Mouse (Mus musculus) kidney, adult 10 weeks (tissue): ENCODE results near the gene Krtap19-4. TPM values are rescaled to one million over a fixed set of nuclear protein-coding genes. Genes with fewer than 3 reads are reported as not detected.

Experiments used
- polyA plus RNA-seq: library from polyadenylated mRNA; stranded (reverse); fragments of 350-450 nt; fragmentation: Illumina TruSeq; extraction: RNeasy Lipid Tissue Mini Kit (QIAGEN cat#74804); gene quantifications from one replicate; pipeline ENCODE4 v1.2.3, GENCODE M21; 2014; ENCODE audit warnings: low read depth, low replicate concordance

Krtap19-4 gene
- polyA plus RNA-seq = not detected

DNA sequence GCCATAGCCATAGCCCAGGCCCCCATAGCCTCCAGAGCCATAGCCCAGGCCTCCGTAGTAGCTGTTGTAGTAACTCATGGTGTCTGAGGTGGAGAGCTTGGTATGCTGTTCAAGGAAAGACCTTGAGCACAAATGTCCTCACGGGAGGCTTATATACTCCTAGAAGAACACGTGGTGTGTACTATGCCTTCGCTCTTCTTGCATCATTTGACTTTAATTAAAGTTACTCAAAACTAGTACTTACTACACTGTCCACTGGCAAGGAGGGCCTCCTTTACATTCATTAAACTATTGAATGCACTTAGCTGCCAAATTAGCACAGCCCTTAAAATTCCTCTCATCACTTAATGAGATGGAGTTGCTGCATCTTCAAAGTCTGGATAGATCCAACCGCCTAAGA is at the start of gene Krtap19-4:
Krtap19-4 (minus strand) TSS at position 101 of the 400 bp plus-strand sequence.

DNA sequence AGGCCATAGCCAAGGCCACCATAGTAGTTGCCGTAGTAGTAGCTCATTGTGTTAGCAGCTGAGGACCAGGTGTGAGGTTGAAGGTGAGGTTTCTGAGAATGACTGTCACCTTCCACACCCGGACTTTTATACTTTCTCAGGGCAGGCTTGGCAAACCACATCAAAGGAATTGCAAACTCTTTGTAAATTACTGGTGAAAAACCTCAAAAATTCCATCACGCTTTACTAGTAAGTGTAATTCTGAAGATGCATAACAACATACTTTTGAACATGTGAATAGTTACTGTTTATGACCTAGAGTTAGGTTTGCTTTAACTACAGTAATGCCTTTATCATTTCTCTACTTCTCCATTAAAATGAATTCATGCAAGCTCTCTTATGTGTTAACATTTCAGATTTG is 47.3 kb upstream of the Krtap19-4 start, which contains the start of gene Krtap19-9b:
Krtap19-9b (minus strand) TSS at position 101 of the 400 bp plus-strand sequence.

DNA sequence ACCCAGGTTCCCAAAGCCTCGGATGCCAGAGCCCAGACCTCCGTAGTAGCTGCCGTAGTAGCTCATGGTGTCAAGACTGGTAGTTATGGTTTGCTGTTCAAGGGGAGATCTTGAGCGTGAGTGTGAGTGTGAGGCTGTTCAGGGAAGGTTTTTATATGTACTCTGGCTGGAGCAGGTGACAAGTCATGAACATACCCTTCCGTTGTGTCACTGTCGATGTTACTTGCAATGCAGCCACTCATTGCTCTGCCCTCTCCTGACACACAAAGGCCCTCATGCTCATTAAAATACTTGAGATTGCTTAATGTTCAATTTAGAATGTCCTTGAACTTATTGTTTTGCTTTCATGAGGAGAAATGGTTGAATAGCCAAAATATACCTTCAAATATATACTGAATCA is 11.5 kb upstream of the Krtap19-4 start, which contains the start of gene Krtap19-5:
Krtap19-5 (minus strand) TSS at position 101 of the 400 bp plus-strand sequence.

DNA sequence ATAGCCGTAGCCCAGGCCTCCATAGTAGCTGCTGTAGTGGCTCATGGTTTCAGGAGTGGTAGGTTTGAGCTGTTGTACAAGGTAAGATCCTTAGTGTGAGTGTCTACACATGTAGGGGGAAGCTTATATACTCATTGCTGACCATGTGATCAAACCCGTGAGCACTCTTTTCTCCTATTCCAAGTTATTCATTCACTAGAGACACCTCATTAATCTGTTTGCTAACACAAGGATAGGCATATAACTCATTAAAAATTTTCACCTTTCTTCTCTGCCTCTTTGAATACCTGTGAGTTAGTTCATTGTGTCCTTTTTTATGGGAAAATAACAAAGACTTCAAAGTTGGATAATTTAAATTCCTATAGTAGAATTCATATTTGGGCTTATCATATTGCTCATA is 7.0 kb downstream of the Krtap19-4 start, which contains the start of gene Krtap19-3:
Krtap19-3 (minus strand) TSS at position 101 of the 400 bp plus-strand sequence.

DNA sequence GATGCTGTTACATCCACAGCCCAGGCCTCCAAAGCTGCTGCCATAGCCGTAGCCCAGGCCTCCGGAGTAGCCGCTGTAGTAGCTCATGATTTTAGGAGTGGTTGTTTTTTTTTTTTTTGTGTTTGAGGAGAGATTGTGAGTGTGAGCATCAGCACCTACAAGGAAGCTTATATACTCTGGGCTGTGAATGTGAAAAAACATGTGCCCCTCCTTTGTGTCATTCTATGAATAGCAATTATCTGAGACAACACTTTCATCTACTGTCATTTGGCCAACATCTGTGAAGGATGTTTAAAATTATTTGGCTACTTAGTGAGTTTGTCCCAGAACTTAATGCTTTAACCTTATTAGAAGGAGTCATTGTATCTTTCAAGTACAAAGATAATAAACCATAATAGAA is 10.7 kb downstream of the Krtap19-4 start, which contains the start of gene Krtap19-2:
Krtap19-2 (minus strand) TSS at position 101 of the 400 bp plus-strand sequence.

DNA sequence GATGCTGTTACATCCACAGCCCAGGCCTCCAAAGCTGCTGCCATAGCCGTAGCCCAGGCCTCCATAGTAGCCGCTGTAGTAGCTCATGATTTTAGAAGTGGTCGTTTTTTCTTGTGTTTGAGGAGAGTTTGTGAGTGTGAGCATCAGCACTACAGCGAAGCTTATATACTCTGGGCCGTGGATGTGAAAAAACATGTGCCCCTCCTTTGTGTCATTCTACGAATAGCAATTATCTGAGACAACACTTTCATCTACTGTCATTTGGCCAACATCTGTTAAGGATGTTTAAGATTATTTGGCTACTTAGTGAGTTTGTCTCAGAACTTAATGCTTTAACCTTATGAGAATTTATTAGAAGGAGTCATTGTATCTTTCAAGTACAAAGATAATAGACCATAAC is 15.6 kb downstream of the Krtap19-4 start, which contains the start of gene Krtap19-1:
Krtap19-1 (minus strand) TSS at position 101 of the 400 bp plus-strand sequence.

Other genes starting within 250 kb of the Krtap19-4 start
- not detected for gene Krtap26-1, start 237.3 kb downstream of the Krtap19-4 start, polyA plus RNA-seq
- gene Krtap27-1, start 213.4 kb downstream of the Krtap19-4 start, polyA plus RNA-seq = not detected
- gene 2310061N02Rik, start 177.1 kb downstream of the Krtap19-4 start, polyA plus RNA-seq = not detected
- gene Krtap13-1, start 156.2 kb downstream of the Krtap19-4 start, polyA plus RNA-seq = not detected
- gene Krtap13, start 133.5 kb downstream of the Krtap19-4 start, polyA plus RNA-seq = not detected
- not detected for gene 2310034C09Rik, start 126.2 kb downstream of the Krtap19-4 start, polyA plus RNA-seq
- not detected for gene 2310057N15Rik, start 110.9 kb downstream of the Krtap19-4 start, polyA plus RNA-seq
- gene Gm5965, start 107.2 kb downstream of the Krtap19-4 start, polyA plus RNA-seq = not detected
- gene Gm20741, start 72.9 kb downstream of the Krtap19-4 start, polyA plus RNA-seq = not detected
- gene Krtap15, start 64.9 kb downstream of the Krtap19-4 start, polyA plus RNA-seq = not detected
- gene Krtap14, start 58.9 kb downstream of the Krtap19-4 start, polyA plus RNA-seq = not detected
- not detected for gene Krtap19-1, start 15.7 kb downstream of the Krtap19-4 start, polyA plus RNA-seq
- not detected for gene Krtap19-2, start 10.8 kb downstream of the Krtap19-4 start, polyA plus RNA-seq
- gene Krtap19-3, start 7.1 kb downstream of the Krtap19-4 start, polyA plus RNA-seq = not detected
- not detected for gene Krtap19-5, start 11.4 kb upstream of the Krtap19-4 start, polyA plus RNA-seq
- gene Krtap19-9b, start 47.2 kb upstream of the Krtap19-4 start, polyA plus RNA-seq = not detected
- not detected for gene Krtap16-3, start 77.8 kb upstream of the Krtap19-4 start, polyA plus RNA-seq
- gene Krtap22-2, start 125.7 kb upstream of the Krtap19-4 start, polyA plus RNA-seq = not detected
- gene Gm10229, start 130.2 kb upstream of the Krtap19-4 start, polyA plus RNA-seq = not detected
- not detected for gene Krtap6-1, start 146.6 kb upstream of the Krtap19-4 start, polyA plus RNA-seq
- not detected for gene Gm10228, start 156.4 kb upstream of the Krtap19-4 start, polyA plus RNA-seq
- gene Krtap6-5, start 162.8 kb upstream of the Krtap19-4 start, polyA plus RNA-seq = not detected
- gene 1110025L11Rik, start 178.9 kb upstream of the Krtap19-4 start, polyA plus RNA-seq = not detected
- not detected for gene Krtap6-3, start 198.9 kb upstream of the Krtap19-4 start, polyA plus RNA-seq